Mouse (Mus musculus) olfactory bulb, adult 2 months (tissue): ENCODE results near the gene Rgp1. TPM values are rescaled to one million over a fixed set of nuclear protein-coding genes. Genes with fewer than 3 reads are reported as not detected.

Experiments
- H3K27ac ChIP-seq: fragments of 200-500 bp; 2 replicates; pipeline ENCODE4 v1.5.1; 2012; ENCODE audit warnings: low read depth, low read length; ENCODE audit not compliant: insufficient read depth
- H3K4me1 ChIP-seq: fragments of 200-500 bp; 2 replicates; pipeline ENCODE4 v1.6.1; 2012; ENCODE audit warnings: low read length; ENCODE audit not compliant: control insufficient read depth, insufficient read depth
- H3K4me3 ChIP-seq: fragments of 200-500 bp; 2 replicates; pipeline ENCODE4 v1.5.1; 2012; ENCODE audit warnings: mild to moderate bottlenecking, low read depth, low read length, moderate library complexity; ENCODE audit not compliant: insufficient read depth
- CTCF ChIP-seq: fragments of 200-500 bp; IDR thresholded peaks from 2 replicates; pipeline ENCODE4 v1.5.1; 2012; ENCODE audit warnings: low read depth, mild to moderate bottlenecking, low read length, moderate library complexity; ENCODE audit not compliant: insufficient read depth
- POLR2A ChIP-seq: fragments of 200-500 bp; IDR thresholded peaks from 2 replicates; pipeline ENCODE4 v1.6.1; 2012; ENCODE audit warnings: mild to moderate bottlenecking, low read depth, low read length, moderate library complexity; ENCODE audit not compliant: insufficient read depth
- WGBS: fragments of 180-500 bp; shearing (Covaris S2); methylation state at CpG from one replicate; pipeline ENCODE4 v1.1.7; 2018; 5-methylcytosine and 5-hydroxymethylcytosine counted together
- polyA plus RNA-seq: library from polyadenylated mRNA; stranded (reverse); fragments of >200 nt; gene quantifications from 2 replicates; pipeline ENCODE4 v1.2.4, GENCODE M21; 2012; ENCODE audit warnings: low replicate concordance; ENCODE audit not compliant: missing spikeins, insufficient read depth, insufficient read length

The Rgp1 gene
- 242 TPM in 1 of 2 replicates, not detected in the other for polyA plus RNA-seq

DNA sequence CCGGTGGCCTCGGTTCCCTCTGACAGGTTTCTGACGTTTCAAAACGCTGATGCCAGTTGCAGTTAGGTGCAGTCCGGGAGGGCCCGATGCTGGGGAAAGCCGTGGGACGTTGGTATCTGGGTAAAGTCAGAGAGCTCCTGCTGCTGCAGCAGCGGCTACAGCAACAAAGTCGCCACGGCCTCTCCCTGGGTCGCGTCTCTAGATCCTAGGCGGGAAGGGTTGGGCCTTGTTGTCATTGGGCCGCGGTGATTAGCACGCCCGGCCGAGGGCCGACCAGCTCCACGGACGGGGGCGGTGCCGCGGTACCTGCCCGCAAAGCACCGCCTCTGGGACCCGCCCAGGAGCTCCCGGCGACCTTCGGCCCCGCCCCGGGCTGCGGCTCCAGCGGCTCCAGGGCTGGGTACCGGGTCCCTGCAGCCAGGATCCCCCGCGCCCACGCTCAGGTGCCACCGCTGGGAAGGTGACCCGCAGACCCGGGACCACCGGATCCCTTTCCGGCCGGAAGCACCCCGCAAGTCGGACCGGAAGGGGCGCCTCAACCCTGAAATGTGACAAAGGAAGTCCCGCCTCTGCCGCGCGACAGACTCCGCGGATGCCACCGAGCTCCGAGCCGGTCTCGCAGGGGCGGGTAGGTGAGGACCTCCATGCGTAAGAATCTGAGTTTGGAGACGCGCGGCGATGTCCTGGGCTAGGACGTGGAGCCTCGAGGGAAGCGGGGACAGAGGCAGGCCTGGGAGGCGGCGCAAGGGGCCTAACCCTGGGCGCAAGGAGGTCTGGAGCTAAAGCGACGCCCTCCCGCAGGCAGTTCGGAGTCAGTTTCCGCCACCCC, at the start of gene Rgp1, which contains the start of gene Gba2:
Gene Rgp1 (plus strand): TSS at position 340 of the 829 bp plus-strand sequence.
Gene Gba2 (minus strand): TSS at position 498 of the 829 bp plus-strand sequence.
- Histone ChIP-seq H3K4me3 (peak within 1 kb of the TSS; percentile 94), H3K4me1 (peaks cover 10% of the 10 kb centered on the region), H3K27ac (peak within 1 kb of the TSS; percentile 31; the same call in 1 of the 2 replicates)
- under 1% methylated on average over 76 of the region's 76 CpGs for WGBS
- TF ChIP-seq POLR2A (peak; percentile 71), CTCF (no peak)

- Histone ChIP-seq H3K4me1 (no peaks in the 10 kb centered on the region), H3K27ac (no peak overlapping the region), H3K4me3 (no peak overlapping the region)
- no peak for TF ChIP-seq CTCF
- 81% methylated on average over 8 of the region's 8 CpGs for WGBS
Measured at GRCm38 (mm10) chr4:43530081-43530501, 48.4 kb upstream of the Rgp1 start.

GRCm38 (mm10) chr4:43530581-43530980, 47.9 kb upstream of the Rgp1 start:
- WGBS = 20% methylated on average over 7 of the region's 7 CpGs
- H3K4me3 ChIP-seq = no peak overlapping the region
- no peaks in the 10 kb centered on the region for H3K4me1 ChIP-seq
- no peak for TF ChIP-seq CTCF
- TF ChIP-seq POLR2A = no peak
- H3K27ac ChIP-seq = no peak overlapping the region

GRCm38 (mm10) chr4:43533270-43533669, 45.2 kb upstream of the Rgp1 start:
- Histone ChIP-seq H3K27ac (no peak overlapping the region), H3K4me3 (no peak overlapping the region), H3K4me1 (no peaks in the 10 kb centered on the region)
- WGBS = 85% methylated on average over 9 of the region's 9 CpGs
- no peak for TF ChIP-seq CTCF
- no peak for TF ChIP-seq POLR2A

DNA sequence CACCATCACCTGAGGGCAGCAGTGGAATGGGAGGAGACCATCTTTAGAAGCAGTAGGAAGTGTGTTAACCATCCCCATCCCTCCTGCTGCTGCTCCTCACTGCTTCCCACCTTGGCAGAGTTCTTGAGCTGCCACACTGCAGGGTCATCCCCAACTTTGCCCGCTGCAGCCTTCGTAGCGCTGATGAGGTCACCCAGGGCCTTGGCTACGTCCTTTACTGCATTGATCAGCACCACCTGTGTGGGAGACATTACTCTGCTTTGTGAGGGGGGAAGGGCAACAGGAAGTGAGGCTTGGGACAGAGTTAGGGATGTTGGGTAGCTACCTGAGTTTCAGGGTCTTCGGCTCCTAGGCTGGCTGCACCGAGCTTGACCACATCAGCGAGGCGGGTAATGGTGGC, 42.9 kb upstream of the Rgp1 start:
- H3K27ac ChIP-seq = no peak overlapping the region
- TF ChIP-seq CTCF = no peak
- TF ChIP-seq POLR2A = no peak
- WGBS = 97% methylated on average over 8 of the region's 8 CpGs
- no peaks in the 10 kb centered on the region for H3K4me1 ChIP-seq
- H3K4me3 ChIP-seq = no peak overlapping the region

- H3K4me3 ChIP-seq = no peak overlapping the region
- H3K27ac ChIP-seq = no peak overlapping the region
- no peak for TF ChIP-seq POLR2A
- H3K4me1 ChIP-seq = no peaks in the 10 kb centered on the region
- WGBS = 90% methylated on average over 9 of the region's 9 CpGs
Measured at GRCm38 (mm10) chr4:43536031-43536430, 42.5 kb upstream of the Rgp1 start.

- no peak overlapping the region for H3K4me3 ChIP-seq
- H3K4me1 ChIP-seq = no peaks in the 10 kb centered on the region
- TF ChIP-seq POLR2A = no peak
- no peak for TF ChIP-seq CTCF
- no peak overlapping the region for H3K27ac ChIP-seq
- WGBS = 77% methylated on average over 3 of the region's 3 CpGs
Measured at GRCm38 (mm10) chr4:43542044-43542443, 36.5 kb upstream of the Rgp1 start.

GRCm38 (mm10) chr4:43546375-43547047, 32.0 kb upstream of the Rgp1 start:
- 84% methylated on average over 12 of the region's 12 CpGs for WGBS
- no peak for TF ChIP-seq POLR2A
- TF ChIP-seq CTCF = no peak
- Histone ChIP-seq H3K4me1 (no peaks in the 10 kb centered on the region), H3K4me3 (no peak overlapping the region), H3K27ac (no peak overlapping the region)

DNA sequence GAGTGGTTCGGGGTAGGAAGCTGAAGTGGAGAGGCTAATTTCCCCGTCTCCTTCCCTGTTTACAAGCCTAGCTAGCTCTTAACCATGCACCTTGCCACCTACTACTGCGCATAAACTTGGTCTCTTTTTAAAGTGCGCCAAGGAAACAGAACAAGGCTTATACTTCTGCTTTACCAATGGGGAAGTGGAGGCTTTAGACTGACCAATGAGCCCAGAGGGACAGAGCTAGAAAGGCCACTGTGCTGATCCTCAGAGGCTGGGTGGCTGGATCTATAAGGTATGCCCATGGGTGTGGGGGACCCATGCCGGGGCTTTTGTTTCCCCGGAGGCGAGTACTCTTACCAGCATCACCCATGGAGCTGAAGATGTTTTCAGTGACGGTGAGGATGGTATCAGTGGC, 31.4 kb upstream of the Rgp1 start:
- Histone ChIP-seq H3K4me3 (no peak overlapping the region), H3K27ac (no peak overlapping the region), H3K4me1 (no peaks in the 10 kb centered on the region)
- 93% methylated on average over 8 of the region's 8 CpGs for WGBS
- TF ChIP-seq POLR2A (no peak), CTCF (no peak)
